Mouse (Mus musculus): ENCODE measurements at regions not wholly inside any gene's neighbourhood (a gene's known extent, or its start where the extent isn't known, plus 50 kb on each side); places are given as distances from the start of the nearest gene placed in this dataset.

DNA sequence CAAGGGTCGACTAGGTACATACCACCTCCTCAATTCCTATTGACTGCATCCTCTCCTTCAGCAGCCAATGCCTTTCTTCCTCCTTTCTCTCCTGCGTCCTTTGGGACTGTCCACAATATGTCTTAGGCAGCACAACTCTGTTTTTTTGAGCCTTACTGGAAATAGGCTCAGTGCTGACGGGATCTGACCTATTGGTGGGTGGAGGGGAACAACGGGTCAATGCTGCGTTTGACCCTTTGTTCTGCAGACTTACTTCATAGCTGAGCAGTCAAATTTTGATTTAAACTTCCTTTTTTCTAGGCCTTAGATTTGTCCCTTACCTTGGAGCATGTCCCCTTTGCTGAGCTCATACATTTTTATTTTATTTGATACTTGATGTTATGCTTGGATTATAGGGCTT lies 103.4 kb downstream of the Gm10295 start:
- Histone ChIP-seq H3K27ac (replicated peaks; ENCODE audit: low read depth, low read length) (no peak overlapping the region), H3K4me1 (ENCODE audit: control insufficient read depth, insufficient read depth, low read length) (no peaks in the 10 kb centered on the region; the same call in 1 of the 2 replicates), H3K36me3 (ENCODE audit: control insufficient read depth, insufficient read depth, low read length) (no peaks in the 10 kb centered on the region), H3K27me3 (ENCODE audit: control insufficient read depth, insufficient read depth, low read length) (no peaks in the 10 kb centered on the region), H3K9me3 (ENCODE audit: control insufficient read depth, low read length) (no peaks in the 10 kb centered on the region), H3K9ac (ENCODE audit: low read length) (no peak overlapping the region), H3K4me2 (ENCODE audit: low read depth, severe bottlenecking) (no peak overlapping the region), H3K4me3 (ENCODE audit: low read depth, low read length) (no peak overlapping the region)
- no peak for DNase-seq (ENCODE audit: low spot score)
- 78% methylated on average over 5 of the region's 5 CpGs for WGBS
- ATAC-seq (ENCODE audit: insufficient number of reproducible peaks, low FRiP score, low TSS enrichment, low read depth): no peak

- WGBS: 75% methylated on average over 2 of the region's 2 CpGs
- Histone ChIP-seq H3K36me3 (ENCODE audit: control insufficient read depth, insufficient read depth, low read length) (no peaks in the 10 kb centered on the region), H3K9me3 (ENCODE audit: control insufficient read depth, low read length) (no peaks in the 10 kb centered on the region), H3K27ac (replicated peaks; ENCODE audit: low read depth, low read length) (no peak overlapping the region), H3K27me3 (ENCODE audit: control insufficient read depth, insufficient read depth, low read length) (no peaks in the 10 kb centered on the region), H3K9ac (ENCODE audit: low read length) (no peak overlapping the region), H3K4me2 (ENCODE audit: low read depth, severe bottlenecking) (no peak overlapping the region), H3K4me3 (ENCODE audit: low read depth, low read length) (no peak overlapping the region), H3K4me1 (ENCODE audit: control insufficient read depth, insufficient read depth, low read length) (no peaks in the 10 kb centered on the region)
- ATAC-seq (ENCODE audit: insufficient number of reproducible peaks, low FRiP score, low TSS enrichment, low read depth) (no peak), DNase-seq (ENCODE audit: low spot score) (no peak)
Measured at GRCm38 (mm10) chr7:71242379-71242911, 108.8 kb downstream of the Gm10295 start.

DNA sequence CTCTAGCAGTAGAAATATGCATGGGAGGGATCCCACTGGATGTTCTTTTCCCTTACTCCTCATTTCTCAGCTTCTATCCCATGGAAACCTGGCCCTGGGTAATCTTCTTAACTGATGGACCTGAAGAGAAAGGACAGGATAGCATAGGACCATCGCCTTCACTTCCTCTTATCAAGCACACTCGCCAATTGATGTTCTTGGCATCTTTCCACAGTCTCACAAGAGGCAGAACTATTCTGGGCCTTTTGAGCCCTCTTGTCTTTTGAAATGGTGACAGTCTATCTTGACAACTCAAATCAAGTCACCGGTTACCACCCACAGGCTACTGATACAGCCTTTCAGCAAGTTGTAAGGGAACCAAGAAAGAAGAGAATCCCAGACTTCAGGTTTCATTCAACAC lies 112.1 kb downstream of the Gm10295 start:
- H3K27me3 ChIP-seq (ENCODE audit: control insufficient read depth, insufficient read depth, low read length): no peaks in the 10 kb centered on the region
- ATAC-seq (ENCODE audit: insufficient number of reproducible peaks, low FRiP score, low TSS enrichment, low read depth): no peak
- 94% methylated on average over 3 of the region's 3 CpGs for WGBS
- no peak for DNase-seq (ENCODE audit: low spot score)
- no peak overlapping the region for H3K4me2 ChIP-seq (ENCODE audit: low read depth, severe bottlenecking)
- peaks cover 9% of the 10 kb centered on the region; the same call in 1 of the 2 replicates for H3K4me1 ChIP-seq (ENCODE audit: control insufficient read depth, insufficient read depth, low read length)
- H3K9ac ChIP-seq (ENCODE audit: low read length): no peak overlapping the region
- H3K36me3 ChIP-seq (ENCODE audit: control insufficient read depth, insufficient read depth, low read length): no peaks in the 10 kb centered on the region
- H3K4me3 ChIP-seq (ENCODE audit: low read depth, low read length): no peak overlapping the region
- H3K27ac ChIP-seq (replicated peaks; ENCODE audit: low read depth, low read length): no peak overlapping the region
- no peaks in the 10 kb centered on the region for H3K9me3 ChIP-seq (ENCODE audit: control insufficient read depth, low read length)

GRCm38 (mm10) chr7:71236334-71236733 lies 115.0 kb downstream of the Gm10295 start:
- ATAC-seq (ENCODE audit: insufficient number of reproducible peaks, low FRiP score, low TSS enrichment, low read depth): no peak
- peak; percentile 34 for DNase-seq (ENCODE audit: low spot score)
- WGBS: 32% methylated on average over 1 of the region's 1 CpGs

GRCm38 (mm10) chr7:71234176-71234769 lies 117.0 kb downstream of the Gm10295 start:
- Histone ChIP-seq H3K27me3 (ENCODE audit: control insufficient read depth, insufficient read depth, low read length) (no peaks in the 10 kb centered on the region), H3K4me3 (ENCODE audit: low read depth, low read length) (no peak overlapping the region), H3K36me3 (ENCODE audit: control insufficient read depth, insufficient read depth, low read length) (no peaks in the 10 kb centered on the region), H3K9me3 (ENCODE audit: control insufficient read depth, low read length) (no peaks in the 10 kb centered on the region), H3K9ac (ENCODE audit: low read length) (no peak overlapping the region), H3K27ac (replicated peaks; ENCODE audit: low read depth, low read length) (no peak overlapping the region), H3K4me2 (ENCODE audit: low read depth, severe bottlenecking) (no peak overlapping the region), H3K4me1 (ENCODE audit: control insufficient read depth, insufficient read depth, low read length) (peaks cover 9% of the 10 kb centered on the region; the same call in 1 of the 2 replicates)
- DNase-seq (ENCODE audit: low spot score) (no peak), ATAC-seq (ENCODE audit: insufficient number of reproducible peaks, low FRiP score, low TSS enrichment, low read depth) (no peak)
- 45% methylated on average over 5 of the region's 5 CpGs for WGBS

More at GRCm38 (mm10) chr7:71236334-71236733, 115.0 kb downstream of the Gm10295 start:
- Histone ChIP-seq H3K9ac (ENCODE audit: low read length) (no peak overlapping the region), H3K36me3 (ENCODE audit: control insufficient read depth, insufficient read depth, low read length) (no peaks in the 10 kb centered on the region), H3K9me3 (ENCODE audit: control insufficient read depth, low read length) (no peaks in the 10 kb centered on the region), H3K4me2 (ENCODE audit: low read depth, severe bottlenecking) (no peak overlapping the region), H3K4me1 (ENCODE audit: control insufficient read depth, insufficient read depth, low read length) (peaks cover 9% of the 10 kb centered on the region; the same call in 1 of the 2 replicates), H3K27ac (replicated peaks; ENCODE audit: low read depth, low read length) (no peak overlapping the region), H3K4me3 (ENCODE audit: low read depth, low read length) (no peak overlapping the region), H3K27me3 (ENCODE audit: control insufficient read depth, insufficient read depth, low read length) (no peaks in the 10 kb centered on the region)

- ATAC-seq (ENCODE audit: insufficient number of reproducible peaks, low FRiP score, low TSS enrichment, low read depth): no peak
- peaks cover 13% of the 10 kb centered on the region; the same call in 1 of the 2 replicates for H3K4me1 ChIP-seq (ENCODE audit: control insufficient read depth, insufficient read depth, low read length)
- H3K9me3 ChIP-seq (ENCODE audit: control insufficient read depth, low read length): no peaks in the 10 kb centered on the region
- no peaks in the 10 kb centered on the region for H3K36me3 ChIP-seq (ENCODE audit: control insufficient read depth, insufficient read depth, low read length)
- no peaks in the 10 kb centered on the region for H3K27me3 ChIP-seq (ENCODE audit: control insufficient read depth, insufficient read depth, low read length)
- H3K27ac ChIP-seq (replicated peaks; ENCODE audit: low read depth, low read length): no peak overlapping the region
- DNase-seq (ENCODE audit: low spot score): no peak
- WGBS: 73% methylated on average over 8 of the region's 8 CpGs
- H3K9ac ChIP-seq (ENCODE audit: low read length): no peak overlapping the region
- no peak overlapping the region for H3K4me3 ChIP-seq (ENCODE audit: low read depth, low read length)
- H3K4me2 ChIP-seq (ENCODE audit: low read depth, severe bottlenecking): no peak overlapping the region
Measured at GRCm38 (mm10) chr7:71232821-71233815, 118.2 kb downstream of the Gm10295 start.

DNA sequence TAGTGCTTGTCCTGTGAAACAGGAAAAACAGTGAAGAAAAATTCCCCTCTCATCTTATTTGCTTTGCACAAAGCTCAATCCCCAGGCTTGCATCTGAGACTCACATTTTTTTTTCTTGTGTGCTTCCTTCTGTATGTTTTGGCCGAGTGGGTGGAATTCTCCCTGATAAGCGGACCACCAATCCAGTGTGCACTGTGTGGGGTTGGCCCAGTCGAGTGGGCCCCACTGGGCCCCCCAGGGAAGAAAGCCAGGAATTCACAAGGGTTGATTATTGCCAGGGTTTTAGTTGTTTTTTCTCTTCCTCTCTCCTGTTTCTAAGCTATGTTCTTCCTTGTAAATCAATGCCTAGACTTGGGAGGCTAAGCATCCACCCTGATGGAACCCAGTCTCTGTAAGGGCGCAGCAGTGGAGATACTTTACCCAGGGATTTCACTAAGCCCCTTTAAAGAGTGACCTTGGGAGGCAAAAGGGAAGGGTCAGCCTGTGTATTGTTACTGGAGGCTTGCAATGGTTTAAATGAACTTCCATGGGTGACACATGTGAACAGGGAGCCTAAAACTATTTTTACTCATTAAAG lies 120.3 kb downstream of the Gm10295 start:
- Histone ChIP-seq H3K4me2 (ENCODE audit: low read depth, severe bottlenecking) (no peak overlapping the region), H3K9me3 (ENCODE audit: control insufficient read depth, low read length) (no peaks in the 10 kb centered on the region), H3K4me3 (ENCODE audit: low read depth, low read length) (no peak overlapping the region), H3K27me3 (ENCODE audit: control insufficient read depth, insufficient read depth, low read length) (no peaks in the 10 kb centered on the region), H3K9ac (ENCODE audit: low read length) (no peak overlapping the region), H3K27ac (replicated peaks; ENCODE audit: low read depth, low read length) (no peak overlapping the region), H3K36me3 (ENCODE audit: control insufficient read depth, insufficient read depth, low read length) (no peaks in the 10 kb centered on the region), H3K4me1 (ENCODE audit: control insufficient read depth, insufficient read depth, low read length) (peaks cover 7% of the 10 kb centered on the region; the same call in 1 of the 2 replicates)
- whole genome bisulfite sequencing: 65% methylated on average over 4 of the region's 4 CpGs
- DNase-seq (ENCODE audit: low spot score) (no peak), ATAC-seq (ENCODE audit: insufficient number of reproducible peaks, low FRiP score, low TSS enrichment, low read depth) (no peak)

- WGBS: 69% methylated on average over 3 of the region's 3 CpGs
- DNase-seq (ENCODE audit: low spot score) (no peak), ATAC-seq (ENCODE audit: insufficient number of reproducible peaks, low FRiP score, low TSS enrichment, low read depth) (no peak)
- H3K36me3 ChIP-seq (ENCODE audit: control insufficient read depth, insufficient read depth, low read length): no peaks in the 10 kb centered on the region
- no peak overlapping the region for H3K27ac ChIP-seq (replicated peaks; ENCODE audit: low read depth, low read length)
- no peak overlapping the region for H3K4me2 ChIP-seq (ENCODE audit: low read depth, severe bottlenecking)
- H3K9me3 ChIP-seq (ENCODE audit: control insufficient read depth, low read length): no peaks in the 10 kb centered on the region
- 0 out of 2 replicates have a peak, but pooled peaks cover 3% of the 10 kb centered on the region for H3K4me1 ChIP-seq (ENCODE audit: control insufficient read depth, insufficient read depth, low read length)
- H3K9ac ChIP-seq (ENCODE audit: low read length): no peak overlapping the region
- no peak overlapping the region for H3K4me3 ChIP-seq (ENCODE audit: low read depth, low read length)
- no peaks in the 10 kb centered on the region for H3K27me3 ChIP-seq (ENCODE audit: control insufficient read depth, insufficient read depth, low read length)
Measured at GRCm38 (mm10) chr7:71229183-71229582, 122.1 kb downstream of the Gm10295 start.

All from limb, embryonic 11.5 days (tissue).